Mouse (Mus musculus) CH12.LX (cell line): Measurements from ENCODE around the gene Pcgf6. TPM values are rescaled to one million over a fixed set of nuclear protein-coding genes. Genes with fewer than 3 reads are reported as not detected.

Source experiments
- DNase-seq: peaks from one replicate; pipeline ENCODE4 v3.0.0-alpha.2; 2013; ENCODE audit errors: extremely low read depth
- H3K27ac ChIP-seq: 2 replicates; pipeline ENCODE4 v1.5.1; 2012; ENCODE audit warnings: low read depth, mild to moderate bottlenecking, control low read depth, moderate library complexity; ENCODE audit not compliant: insufficient read depth
- H3K27me3 ChIP-seq: replicated peaks from 2 replicates; pipeline ENCODE3; 2012; ENCODE audit warnings: inconsistent platforms
- H3K36me3 ChIP-seq, 2 experiments: replicated peaks in 1 of 2; 2 replicates each; pipeline versions ENCODE3 to v1.6.1; 2012; ENCODE audit warnings: inconsistent platforms in 1 of 2, low read length in 1 of 2, mild to moderate bottlenecking in 1 of 2, mixed read lengths in 1 of 2, moderate library complexity in 1 of 2; ENCODE audit not compliant: control insufficient read depth in 1 of 2, insufficient read depth in 1 of 2
- H3K4me1 ChIP-seq, 2 experiments: 2 replicates each; pipeline ENCODE4 v1.6.1; 2012; ENCODE audit warnings: inconsistent platforms in 1 of 2, moderate library complexity in 1 of 2; ENCODE audit not compliant: insufficient read depth in 2 of 2, control insufficient read depth in 1 of 2
- H3K4me2 ChIP-seq: 2 replicates; pipeline ENCODE4 v1.6.1; 2012; ENCODE audit warnings: low read depth, mild to moderate bottlenecking, control low read depth; ENCODE audit not compliant: poor library complexity, insufficient read depth, severe bottlenecking
- H3K4me3 ChIP-seq, 3 experiments: fragments of 150-350 bp in 1 of 3; sonication (generic) in 1 of 3; replicated peaks in 1 of 3; 2 replicates each; pipeline versions ENCODE3 to v1.5.1; 2011 to 2012; ENCODE audit warnings: low read depth in 2 of 3, low read length in 2 of 3, mild to moderate bottlenecking in 2 of 3, moderate library complexity in 2 of 3, control low read depth in 1 of 3, improper control_type of control experiment in 1 of 3, inconsistent platforms in 1 of 3, mixed read lengths in 1 of 3; ENCODE audit not compliant: poor library complexity in 1 of 3
- H3K79me2 ChIP-seq: replicated peaks from 2 replicates; pipeline ENCODE4 v1.6.1; 2012; ENCODE audit warnings: mild to moderate bottlenecking, moderate library complexity; ENCODE audit not compliant: control insufficient read depth, poor library complexity, insufficient read depth, severe bottlenecking; ENCODE audit errors: extremely low read depth
- H3K9ac ChIP-seq: 2 replicates; pipeline ENCODE4 v1.6.1; 2012; ENCODE audit warnings: low read depth, mild to moderate bottlenecking, control low read depth, moderate library complexity; ENCODE audit not compliant: insufficient read depth
- H3K9me3 ChIP-seq: replicated peaks from 2 replicates; pipeline ENCODE3; 2012; ENCODE audit warnings: low read length, inconsistent platforms, mixed read lengths
- BHLHE40 ChIP-seq: IDR thresholded peaks from 2 replicates; pipeline ENCODE4 v1.6.1; 2011; ENCODE audit warnings: mild to moderate bottlenecking, low read depth, low read length, improper control_type of control experiment
- CHD2 ChIP-seq: IDR thresholded peaks from 2 replicates; pipeline ENCODE4 v1.6.1; 2011; ENCODE audit warnings: low read length, improper control_type of control experiment
- E2F4 ChIP-seq: IDR thresholded peaks from 2 replicates; pipeline ENCODE4 v1.6.1; 2011; ENCODE audit warnings: low read depth, low read length, improper control_type of control experiment; ENCODE audit not compliant: insufficient replicate concordance
- ELF1 ChIP-seq: IDR thresholded peaks from 2 replicates; pipeline ENCODE4 v1.6.1; 2014; ENCODE audit warnings: low read depth, mild to moderate bottlenecking, inconsistent platforms, low read length, improper control_type of control experiment
- EP300 ChIP-seq: IDR thresholded peaks from 2 replicates; pipeline ENCODE4 v1.6.1; 2011; ENCODE audit warnings: low read length, improper control_type of control experiment
- HCFC1 ChIP-seq: IDR thresholded peaks from 2 replicates; pipeline ENCODE4 v1.6.1; 2012; ENCODE audit warnings: low read depth, mild to moderate bottlenecking, inconsistent platforms, low read length, improper control_type of control experiment
- JUN ChIP-seq: IDR thresholded peaks from 2 replicates; pipeline ENCODE4 v1.6.1; 2011; ENCODE audit warnings: low read depth, mild to moderate bottlenecking, low read length, improper control_type of control experiment, moderate library complexity; ENCODE audit not compliant: insufficient read depth
- JUND ChIP-seq: conservative IDR thresholded peaks from 2 replicates; pipeline ENCODE4 v1.6.1; 2011; ENCODE audit warnings: low read depth, low read length, improper control_type of control experiment
- KAT2A ChIP-seq: IDR thresholded peaks from 2 replicates; pipeline ENCODE4 v1.6.1; 2012; ENCODE audit warnings: low read length, improper control_type of control experiment, inconsistent platforms; ENCODE audit not compliant: insufficient replicate concordance
- MAFK ChIP-seq: IDR thresholded peaks from 2 replicates; pipeline ENCODE4 v1.6.1; 2011; ENCODE audit warnings: low read length, improper control_type of control experiment; ENCODE audit not compliant: insufficient replicate concordance
- MAX ChIP-seq: IDR thresholded peaks from 2 replicates; pipeline ENCODE4 v1.6.1; 2011; ENCODE audit warnings: low read length, improper control_type of control experiment
- MXI1 ChIP-seq: IDR thresholded peaks from 2 replicates; pipeline ENCODE4 v1.6.1; 2011; ENCODE audit warnings: mild to moderate bottlenecking, low read depth, low read length, improper control_type of control experiment
- MYC ChIP-seq: IDR thresholded peaks from 2 replicates; pipeline ENCODE4 v1.6.1; 2011; ENCODE audit warnings: low read depth, mild to moderate bottlenecking, improper control_type of control experiment, low read length
- NELFE ChIP-seq: IDR thresholded peaks from 2 replicates; pipeline ENCODE4 v1.6.1; 2011; ENCODE audit warnings: low read depth, low read length, improper control_type of control experiment
- NRF1 ChIP-seq: IDR thresholded peaks from 2 replicates; pipeline ENCODE4 v1.6.1; 2014; ENCODE audit warnings: low read depth, mild to moderate bottlenecking, inconsistent platforms, low read length, improper control_type of control experiment, moderate library complexity
- PAX5 ChIP-seq: IDR thresholded peaks from 2 replicates; pipeline ENCODE4 v1.6.1; 2012; ENCODE audit warnings: low read length, inconsistent platforms, mixed read lengths
- POLR2A ChIP-seq: IDR thresholded peaks from 2 replicates; pipeline ENCODE4 v1.6.1; 2011; ENCODE audit warnings: low read depth, mild to moderate bottlenecking, improper control_type of control experiment, low read length
- SIN3A ChIP-seq: IDR thresholded peaks from 2 replicates; pipeline ENCODE4 v1.6.1; 2012; ENCODE audit warnings: low read length, improper control_type of control experiment, inconsistent platforms
- SMC3 ChIP-seq: IDR thresholded peaks from 2 replicates; pipeline ENCODE4 v1.6.1; 2011; ENCODE audit warnings: low read depth, low read length, improper control_type of control experiment
- TBP ChIP-seq: conservative IDR thresholded peaks from 2 replicates; pipeline ENCODE4 v1.6.1; 2011; ENCODE audit warnings: low read depth, low read length, improper control_type of control experiment
- TCF12 ChIP-seq: IDR thresholded peaks from 2 replicates; pipeline ENCODE4 v1.6.1; 2014; ENCODE audit warnings: low read depth, mild to moderate bottlenecking, inconsistent platforms, low read length, improper control_type of control experiment
- UBTF ChIP-seq: IDR thresholded peaks from 2 replicates; pipeline ENCODE4 v1.6.1; 2012; ENCODE audit warnings: low read depth, mild to moderate bottlenecking, inconsistent platforms, low read length, improper control_type of control experiment, moderate library complexity
- USF1 ChIP-seq: IDR thresholded peaks from 2 replicates; pipeline ENCODE4 v1.6.1; 2014; ENCODE audit warnings: low read depth, mild to moderate bottlenecking, inconsistent platforms, low read length, improper control_type of control experiment
- USF2 ChIP-seq: conservative IDR thresholded peaks from 2 replicates; pipeline ENCODE4 v1.6.1; 2011; ENCODE audit warnings: low read depth, low read length, improper control_type of control experiment
- ZKSCAN1 ChIP-seq: IDR thresholded peaks from 2 replicates; pipeline ENCODE4 v1.6.1; 2012; ENCODE audit warnings: low read depth, inconsistent platforms, low read length, improper control_type of control experiment, borderline replicate concordance
- ZMIZ1 ChIP-seq: IDR thresholded peaks from 2 replicates; pipeline ENCODE4 v1.6.1; 2012; ENCODE audit warnings: low read depth, mild to moderate bottlenecking, inconsistent platforms, low read length, improper control_type of control experiment
- dilution Hi-C: fragments of 300-500 bp; cut with MboI; formaldehyde crosslinking; loops from 2 replicates; pipeline ENCODE4 v1.14.3; 2020; ENCODE audit warnings: low sequenced_read_pairs; ENCODE audit not compliant: extremely low pct_unique_long_range_greater_than_20kb, extremely low pct_ligation_motif_present
- in situ Hi-C: fragments of 300-500 bp; cut with MboI; formaldehyde crosslinking; loops from 3 replicates; pipeline ENCODE4 v1.14.3; 2019; ENCODE audit warnings: low sequenced_read_pairs, low pct_ligation_motif_present, low pct_unique_long_range_greater_than_20kb, mixed read lengths
- polyA plus RNA-seq: library from polyadenylated mRNA; unstranded; fragments of >175 nt; gene quantifications from 2 replicates; pipeline ENCODE4 v1.2.1, GENCODE M21; 2012; ENCODE audit warnings: low read depth; ENCODE audit not compliant: insufficient read length
- total RNA-seq, 2 experiments: library from RNA; depleted of rRNA; stranded (reverse); fragments of 300-350 nt in 1 of 2; fragments of >200 nt in 1 of 2; gene quantifications; 2 replicates each; pipeline ENCODE4 v1.2.3; 2012 to 2014

Gene Pcgf6
- total RNA-seq (2012; rRNA removed) (17.3 and 20.1 TPM in 2 replicates), total RNA-seq (2014; rRNA removed) (43.8 and 48.0 TPM in 2 replicates), polyA plus RNA-seq (35.7 and 39.7 TPM in 2 replicates)

DNA sequence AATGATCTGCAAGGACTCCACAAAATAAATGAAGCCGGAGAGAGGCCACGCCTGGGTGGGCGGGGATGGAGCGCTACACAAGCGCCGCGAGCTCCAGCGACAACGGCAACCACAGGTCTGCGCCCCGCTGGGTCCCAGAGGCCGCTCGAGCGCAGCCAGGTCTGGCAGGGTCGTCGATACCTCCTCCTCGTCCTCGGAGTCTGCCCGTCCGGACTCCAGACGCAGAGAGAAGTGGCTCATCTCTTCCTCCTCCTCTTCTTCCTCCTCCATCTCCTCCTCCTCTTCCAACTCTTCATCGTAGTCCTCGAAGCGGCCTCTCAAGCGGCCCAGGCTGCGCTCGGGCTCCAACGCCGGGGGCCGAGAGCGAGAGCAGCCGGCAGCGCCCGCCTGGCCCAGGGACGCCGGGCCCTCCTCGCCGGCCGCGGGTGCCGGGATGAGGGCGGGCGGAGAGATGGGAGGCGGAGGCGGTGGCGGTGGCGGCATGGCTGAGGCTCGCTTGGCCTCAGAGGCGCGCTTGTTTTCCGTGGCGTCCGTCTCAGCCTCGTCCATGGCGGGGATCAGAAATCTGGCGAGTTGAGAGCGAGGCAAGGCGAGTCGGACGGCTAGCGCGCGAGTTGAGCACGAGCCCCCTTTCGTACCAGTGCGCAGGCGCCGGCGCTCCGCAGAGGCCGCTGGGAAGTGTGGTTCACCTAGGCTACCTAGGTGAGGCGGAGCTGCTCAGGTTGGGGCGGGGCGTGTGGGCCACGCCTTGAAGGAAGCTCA, at the start of gene Pcgf6:
Pcgf6 (minus strand) TSS at position 636 of the 762 bp plus-strand sequence.
- Histone ChIP-seq H3K4me1 (peaks cover 9 to 27% of the 10 kb centered on the region in 2 experiments), H3K4me3 (peak within 1 kb of the TSS; percentile 79 to 81 (median 80)), H3K9me3 (no peaks in the 10 kb centered on the region)
- peak; percentile 66; the same call in 1 of the 2 replicates for TF ChIP-seq ZMIZ1
- TF ChIP-seq UBTF, result peak; percentile 77; the same call in 1 of the 2 replicates
- peak; percentile 75 for TF ChIP-seq MXI1
- TF ChIP-seq MYC, result peak; percentile 68; the same call in 1 of the 2 replicates
- no peak for TF ChIP-seq JUN
- no peak for TF ChIP-seq ZKSCAN1
- peak; percentile 54; the same call in 1 of the 2 replicates for TF ChIP-seq CHD2
- no peak; the same call in 1 of the 2 replicates for TF ChIP-seq USF2
- TF ChIP-seq ELF1, result peak; percentile 43; the same call in 1 of the 2 replicates
- TF ChIP-seq SMC3, result no peak
- TF ChIP-seq KAT2A, result peak; percentile 79; the same call in 1 of the 2 replicates
- TF ChIP-seq BHLHE40, result peak; percentile 46; the same call in 1 of the 2 replicates
- no peak for TF ChIP-seq PAX5
- no peak for TF ChIP-seq JUND
- TF ChIP-seq EP300, result no peak
- peak; percentile 89 for TF ChIP-seq POLR2A
- no peak for TF ChIP-seq E2F4
- peak; percentile 99 for TF ChIP-seq NRF1
- TF ChIP-seq USF1, result peak; percentile 28
- TF ChIP-seq HCFC1, result peak; percentile 92
- peak; percentile 78 for TF ChIP-seq NELFE
- no peak for TF ChIP-seq MAFK
- peak; percentile 62; the same call in 1 of the 2 replicates for TF ChIP-seq SIN3A
- peak; percentile 72 for TF ChIP-seq TCF12
- TF ChIP-seq TBP, result peak; percentile 54; the same call in 1 of the 2 replicates
- peak; percentile 86; the same call in 1 of the 2 replicates for TF ChIP-seq MAX
- TF ChIP-seq, all 38 proteins: peak for 17
- Histone ChIP-seq H3K9ac (peak within 1 kb of the TSS; percentile 96), H3K4me2 (peak within 1 kb of the TSS; percentile 90), H3K27ac (peak within 1 kb of the TSS; percentile 76), H3K36me3 (peaks cover 14 to 35% of the 10 kb centered on the region in 2 experiments), H3K79me2 (peaks cover 11% of the 10 kb centered on the region), H3K27me3 (no peaks in the 10 kb centered on the region)
- DNase-seq, result peak; percentile 85
- in situ Hi-C loops (no loop called here), dilution Hi-C loops (no loop called here)
